Mouse (Mus musculus): Measurements from ENCODE around the gene Dennd2d.

The Dennd2d gene

DNA sequence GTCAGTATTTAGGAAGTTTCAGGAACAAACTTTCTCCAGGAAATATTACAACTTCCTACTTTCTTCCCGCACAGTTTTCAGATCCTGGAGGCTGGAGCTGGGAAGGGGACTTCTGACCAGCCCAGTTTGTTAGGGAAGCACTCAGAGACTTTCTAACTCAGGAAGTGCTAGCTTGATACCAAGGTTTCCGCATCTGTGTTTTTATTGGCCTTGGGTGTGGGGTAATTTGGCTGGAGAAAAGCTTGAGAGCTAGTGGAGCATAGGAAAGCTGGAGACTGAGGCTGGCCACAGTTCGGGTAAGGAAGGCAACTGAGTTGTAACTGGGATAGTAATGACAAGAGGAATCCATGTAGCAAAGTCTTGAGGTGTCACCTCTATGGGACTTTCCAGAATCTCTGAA is 11.7 kb downstream of the Dennd2d start:
- CTCF ChIA-PET, result interaction anchor here in 1 of 4 experiments (0.5 kb wide), 1 partner anchor 43 kb away, joined by 3 read pairs; no protein-coding TSS in a partner anchor
- POLR2A ChIA-PET, result interaction anchor here in 2 of 4 experiments (0.6 to 1.4 kb wide), 5 partner anchors 11 to 226 kb away, joined by 3 to 5 read pairs (median 3); partner anchors contain the start of genes Cept1 (in 1 of the 2) and Dram2 (in 1 of the 2)

DNA sequence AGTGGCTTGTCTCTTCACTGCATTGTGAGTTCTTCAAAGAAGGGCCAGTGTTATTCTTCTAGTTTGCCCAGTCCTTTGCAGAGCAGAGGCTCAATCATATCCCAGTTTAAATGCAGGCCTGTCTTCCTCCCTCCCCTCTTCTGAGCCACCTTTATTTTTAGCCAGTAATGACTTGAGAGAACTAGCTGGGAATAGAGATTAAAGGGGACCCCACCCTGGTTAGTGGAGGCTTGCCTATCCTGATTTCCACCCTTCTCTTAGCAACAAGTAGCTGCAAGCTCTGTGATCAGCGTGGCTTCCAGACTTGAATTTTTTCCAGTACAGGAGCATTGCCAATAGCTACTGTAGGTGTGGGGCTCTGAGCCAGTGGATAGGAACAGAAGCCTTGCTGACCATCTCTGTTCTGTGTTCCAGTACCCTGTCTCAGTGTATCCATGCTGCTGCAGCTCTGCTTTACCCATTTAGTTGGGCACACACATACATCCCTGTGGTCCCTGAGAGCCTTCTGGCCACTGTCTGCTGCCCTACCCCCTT is 12.3 kb downstream of the Dennd2d start:
- POLR2A ChIA-PET, result interaction anchor here in 1 of 4 experiments (0.6 to 1.4 kb wide), 3 partner anchors 12 to 225 kb away, joined by 3 to 5 read pairs (median 4); partner anchors contain the start of genes Cept1 and Dram2
- CTCF ChIA-PET, result no interaction called here

DNA sequence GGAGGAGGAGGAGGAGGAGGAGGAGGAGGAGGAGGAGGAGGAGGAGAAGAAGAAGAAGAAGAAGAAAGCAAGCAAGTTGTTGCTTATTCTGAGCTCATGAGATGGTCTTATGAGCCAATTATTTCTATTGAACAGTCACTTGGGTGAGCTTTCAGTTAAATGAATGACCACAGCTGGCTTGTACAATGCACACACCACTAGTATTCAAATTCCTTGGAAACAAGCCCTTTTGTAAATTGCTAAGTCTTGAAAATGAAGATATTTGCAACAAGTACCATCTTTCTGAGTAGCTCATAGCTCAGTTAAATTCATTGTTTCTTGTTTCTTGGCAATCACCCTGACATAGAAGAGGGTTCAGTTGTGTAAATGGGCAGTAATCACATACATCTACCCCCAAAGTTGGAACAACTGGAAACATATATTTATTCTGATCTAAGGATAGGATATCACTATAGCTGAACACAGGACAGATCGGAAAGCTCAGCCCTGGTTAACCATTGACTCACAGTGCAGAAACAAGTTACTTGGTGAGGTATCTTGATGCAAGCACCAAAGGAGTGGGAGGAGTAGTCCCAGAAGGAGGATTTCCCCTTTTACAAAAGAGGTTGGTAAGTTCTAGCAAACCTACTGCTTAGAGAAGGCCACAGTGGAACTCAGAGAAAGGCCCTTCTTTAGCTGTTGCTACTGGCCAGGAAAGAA is 13.3 kb downstream of the Dennd2d start:
- POLR2A ChIA-PET, result interaction anchor here in 2 of 4 experiments (0.6 to 1.6 kb wide), 7 partner anchors 13 to 1047 kb away, joined by 3 to 5 read pairs (median 3); partner anchors contain the start of genes Cept1 (in 1 of the 2) and Dram2 (in 1 of the 2)
- CTCF ChIA-PET, result no interaction called here

DNA sequence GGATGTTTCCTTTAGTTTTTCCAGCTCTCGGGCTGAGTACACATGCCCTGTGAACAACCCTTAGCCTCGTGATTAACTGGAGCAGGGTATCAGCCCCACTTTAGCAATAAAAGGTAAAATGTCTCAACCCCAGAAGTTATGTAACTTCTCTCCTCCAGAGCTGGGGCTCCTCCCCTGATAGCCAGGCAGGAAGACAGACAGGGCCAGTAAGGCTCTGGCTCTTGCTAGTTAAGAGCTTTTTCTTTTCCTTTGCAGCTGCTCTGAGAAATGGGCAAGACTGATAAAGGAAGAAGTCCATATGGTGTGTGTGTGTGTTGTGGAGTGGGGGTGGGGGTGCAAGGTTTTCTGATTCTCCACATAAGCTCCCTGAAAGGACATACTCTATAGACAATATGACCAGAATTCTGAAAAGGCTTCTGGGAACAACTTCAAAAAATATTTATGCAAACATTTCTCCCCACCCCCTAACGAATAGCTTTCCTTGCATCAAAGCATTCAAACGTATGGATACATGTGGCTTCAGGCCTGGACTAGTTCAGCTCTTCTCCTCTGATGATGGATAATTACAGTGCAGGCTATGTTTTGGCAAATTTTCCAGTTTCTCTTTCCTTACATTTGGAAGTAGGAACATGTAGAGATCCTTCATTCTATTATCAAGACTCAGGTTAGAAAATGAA is 14.0 kb downstream of the Dennd2d start:
- POLR2A ChIA-PET, result interaction anchor here in 2 of 4 experiments (0.7 to 1.6 kb wide), 4 partner anchors 17 to 560 kb away, joined by 3 to 4 read pairs (median 3); no protein-coding TSS in a partner anchor
- CTCF ChIA-PET, result no interaction called here

- ChIA-PET CTCF (no interaction called here), POLR2A (interaction anchor here in 1 of 4 experiments (1.0 to 1.1 kb wide), 2 partner anchors 18 to 561 kb away, joined by 3 read pairs; no protein-coding TSS in a partner anchor)
Measured at GRCm38 (mm10) chr3:106496996-106497395, 14.8 kb downstream of the Dennd2d start.

DNA sequence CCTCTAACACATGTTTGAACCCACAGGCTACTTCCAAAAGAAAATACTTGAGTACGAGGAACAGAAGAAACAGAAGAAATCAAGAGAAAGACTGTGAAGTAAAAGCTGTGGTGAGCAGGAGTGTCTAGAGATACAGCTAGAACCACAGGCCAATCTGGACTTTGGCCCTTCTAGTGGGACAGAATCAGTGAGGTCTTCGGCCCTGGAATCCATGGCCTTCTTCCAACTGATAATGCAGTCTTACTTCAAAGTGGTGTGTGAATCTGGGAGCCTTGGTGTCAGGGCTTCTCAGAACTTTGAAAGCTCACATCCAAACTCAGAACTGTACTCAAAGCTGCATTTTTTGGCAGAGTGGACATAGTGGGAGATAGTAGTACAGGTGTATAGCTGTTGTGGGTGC is 18.3 kb downstream of the Dennd2d start:
- ChIA-PET POLR2A (interaction anchor here in 2 of 4 experiments (0.6 to 1.3 kb wide), 2 partner anchors 18 to 541 kb away, joined by 3 read pairs; partner anchors contain the start of genes Dennd2d (in 1 of the 2) and Wdr77 (in 1 of the 2)), CTCF (no interaction called here)

GRCm38 (mm10) chr3:106502892-106503291 is 20.7 kb downstream of the Dennd2d start:
- ChIA-PET CTCF (no interaction called here), POLR2A (no interaction called here)

- ChIA-PET CTCF (no interaction called here), POLR2A (interaction anchor here in 3 of 4 experiments (0.6 to 1.0 kb wide), 3 partner anchors 27 to 208 kb away, joined by 3 to 5 read pairs (median 3); partner anchors contain the start of genes Cept1 (in 1 of the 3) and Dram2 (in 1 of the 3))
Measured at GRCm38 (mm10) chr3:106510669-106511068, 28.5 kb downstream of the Dennd2d start.

GRCm38 (mm10) chr3:106515016-106515415 is 32.8 kb downstream of the Dennd2d start:
- ChIA-PET POLR2A (no interaction called here), CTCF (no interaction called here)

GRCm38 (mm10) chr3:106522730-106523129 is 40.5 kb downstream of the Dennd2d start:
- POLR2A ChIA-PET, result no interaction called here
- CTCF ChIA-PET, result no interaction called here

DNA sequence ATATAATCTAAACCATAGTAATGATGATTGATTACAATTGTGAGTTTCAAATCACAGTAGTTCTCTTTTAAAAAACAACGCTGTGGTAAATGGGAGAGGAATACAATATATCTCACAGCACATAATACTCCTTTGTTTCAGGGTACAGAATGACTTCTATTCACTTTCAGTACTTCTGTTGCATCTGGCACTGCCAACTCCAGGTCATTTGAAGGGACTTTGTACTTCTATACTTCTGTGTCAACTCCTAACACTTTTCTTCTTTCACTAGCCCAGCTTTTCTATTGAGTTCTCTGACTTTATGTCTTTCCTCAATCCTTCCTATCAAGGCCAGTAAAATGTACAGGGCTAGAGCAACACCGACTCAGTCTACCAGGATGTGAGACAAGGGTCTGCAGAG is 44.2 kb downstream of the Dennd2d start:
- POLR2A ChIA-PET, result interaction anchor here in 2 of 4 experiments (0.6 to 3.4 kb wide), 3 partner anchors 10 to 34 kb away, joined by 3 to 16 read pairs (median 5); partner anchors contain the start of genes Cept1 (in 1 of the 2) and Dram2 (in 1 of the 2)
- CTCF ChIA-PET, result no interaction called here

- ChIA-PET POLR2A (interaction anchor here in 1 of 4 experiments (3.4 kb wide), 1 partner anchor 20 kb away, joined by 16 read pairs; the partner anchor contains the start of genes Cept1 and Dram2), CTCF (no interaction called here)
Measured at GRCm38 (mm10) chr3:106528032-106528431, 45.8 kb downstream of the Dennd2d start.

- POLR2A ChIA-PET, result interaction anchor here in 1 of 4 experiments (1.6 kb wide), 1 partner anchor 14 kb away, joined by 7 read pairs; the partner anchor contains the start of genes Cept1 and Dram2
- CTCF ChIA-PET, result no interaction called here
Measured at GRCm38 (mm10) chr3:106533277-106533676, 51.1 kb downstream of the Dennd2d start.

DNA sequence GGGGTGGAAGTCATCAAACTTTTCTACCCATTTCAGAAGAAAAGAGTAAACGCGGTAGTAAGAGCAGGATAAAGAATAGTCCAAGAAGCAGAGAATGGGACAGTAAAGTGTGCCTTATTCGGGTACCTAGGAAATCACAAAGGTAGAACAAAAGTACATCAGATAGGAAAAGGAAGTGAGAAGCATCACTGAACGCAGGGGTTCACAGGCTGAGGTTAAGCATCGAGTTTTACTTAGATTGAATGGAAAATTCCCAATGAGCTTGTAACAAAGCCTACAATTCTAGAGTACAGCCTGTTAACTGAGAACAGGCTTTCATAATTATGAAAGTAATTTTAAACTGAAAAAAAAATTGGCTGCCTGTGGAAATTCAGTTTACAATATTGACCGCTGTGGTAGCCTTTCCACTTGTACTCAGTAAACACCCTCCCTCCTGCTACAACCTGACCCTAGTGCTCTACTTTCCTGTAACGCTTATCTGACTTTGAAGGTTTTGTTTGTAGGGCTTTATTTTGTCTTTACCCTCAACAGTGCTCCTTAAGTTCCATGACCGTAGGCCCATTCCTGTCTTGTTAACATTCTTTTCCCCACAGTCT is 62.6 kb downstream of the Dennd2d start:
- ChIA-PET CTCF (no interaction called here), POLR2A (interaction anchor here in 1 of 4 experiments (1.2 kb wide), 1 partner anchor 9 kb away, joined by 3 read pairs; no protein-coding TSS in a partner anchor)

DNA sequence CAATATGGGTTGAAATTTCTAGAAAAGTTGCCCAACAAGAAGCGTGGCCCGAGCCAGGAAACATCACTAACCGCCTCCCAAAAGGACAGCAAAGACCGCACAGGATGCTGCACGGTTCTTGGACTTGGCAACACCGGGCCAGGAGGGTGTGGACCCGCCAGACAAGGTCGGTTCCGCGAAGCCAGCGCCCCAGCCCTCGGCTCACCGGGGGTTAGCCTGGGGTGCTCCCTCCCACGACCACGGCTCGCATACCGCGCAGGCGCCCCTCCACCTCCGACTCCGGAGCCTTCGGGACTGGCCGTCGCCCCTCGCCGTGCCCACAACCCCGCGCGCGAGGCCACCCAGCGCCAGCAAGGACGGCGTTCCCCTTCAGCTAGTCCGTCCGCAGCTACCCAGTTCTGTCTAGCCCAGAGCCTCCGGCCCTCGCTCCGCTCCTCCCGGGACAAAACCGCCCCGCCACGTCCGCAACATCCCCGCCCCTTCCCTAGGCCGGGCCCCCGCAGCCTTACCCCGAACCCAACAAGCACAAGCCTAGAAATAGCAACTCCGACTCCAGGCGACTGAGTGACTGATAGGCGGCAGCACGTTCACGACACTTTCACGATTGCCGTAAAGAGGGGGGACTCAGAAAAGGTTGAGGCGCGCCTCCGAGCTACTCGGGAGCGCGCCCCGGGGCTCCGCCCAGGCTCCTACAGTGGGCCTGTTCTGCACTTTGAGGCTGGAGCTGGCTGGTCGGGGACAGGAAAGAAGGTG is 65.1 kb downstream of the Dennd2d start, which contains the start of the genes Dram2 and Cept1:
Dram2 (plus strand) TSS at position 628 of the 753 bp plus-strand sequence.
Cept1 (minus strand) TSS at position 632 of the 753 bp plus-strand sequence.
- POLR2A ChIA-PET, result interaction anchor here (0.6 to 3.9 kb wide), 55 partner anchors 8 to 843 kb away, joined by 3 to 43 read pairs (median 4); partner anchors contain the start of genes Lrif1 (in 3 of the 4), Wdr77 (in 3 of the 4), Atp5f1 (in 1 of the 4) and Inka2 (in 1 of the 4)
- CTCF ChIA-PET, result no interaction called here

GRCm38 (mm10) chr3:106547924-106548539 is 65.8 kb downstream of the Dennd2d start:
- ChIA-PET CTCF (no interaction called here), POLR2A (interaction anchor here (0.5 to 3.9 kb wide), 63 partner anchors 9 to 1736 kb away, joined by 3 to 43 read pairs (median 4); partner anchors contain the start of genes Lrif1 (in 3 of the 4), Wdr77 (in 3 of the 4), Atp5f1 (in 1 of the 4) and Inka2 (in 1 of the 4))

DNA sequence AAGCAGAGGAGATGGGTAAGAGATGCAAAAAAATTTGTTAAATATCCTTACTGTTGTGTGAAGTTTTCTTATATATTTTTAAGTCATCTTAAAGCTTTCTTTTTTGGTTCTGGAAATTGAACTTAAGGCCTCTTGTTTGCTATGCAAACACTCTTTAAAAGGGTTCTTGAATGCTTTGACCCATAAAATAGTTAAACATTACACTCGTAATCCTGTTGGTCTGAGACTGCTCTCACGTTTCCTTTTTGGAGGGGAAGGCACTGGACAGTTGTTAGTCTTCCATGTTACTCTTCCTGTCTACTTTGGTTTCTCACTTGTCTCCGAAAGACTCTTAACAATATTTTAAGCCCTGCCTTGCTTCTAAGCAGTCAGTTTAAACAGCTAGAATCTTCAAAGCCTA is 66.8 kb downstream of the Dennd2d start:
- ChIA-PET POLR2A (interaction anchor here in 2 of 4 experiments (0.9 to 3.9 kb wide), 15 partner anchors 9 to 784 kb away, joined by 3 to 43 read pairs (median 12); partner anchors contain the start of genes Lrif1 (in 1 of the 2) and Rbm15 (in 1 of the 2)), CTCF (no interaction called here)

Measured in embryonic stem cell, embryonic (primary cell).